Mouse (Mus musculus): Measurements from ENCODE around the gene Ctsa.
"Not testable (repeated sequence)": the region's sequence is repeated elsewhere in the genome, so short reads cannot be mapped to it uniquely, and the experiment has no call there.

The Ctsa gene

GRCm38 (mm10) chr2:164877376-164878215, 44.9 kb downstream of the Ctsa start:
- not testable (repeated sequence) for DNase-seq (ENCODE audit: low read depth, low spot score)

- peak; percentile 67 for DNase-seq (ENCODE audit: low read depth, low spot score)
These were observed 46.0 kb downstream of the Ctsa start for GRCm38 (mm10) chr2:164878509-164879227.

- DNase-seq (ENCODE audit: low read depth, low spot score): peak; percentile 88
These were observed 46.5 kb downstream of the Ctsa start, which contains the start of gene Pcif1 for GRCm38 (mm10) chr2:164879228-164879567. Gene Pcif1 (plus strand): TSS chr2:164879304.

- peak; percentile 93 for DNase-seq (ENCODE audit: low read depth, low spot score)
These were observed 47.0 kb downstream of the Ctsa start for GRCm38 (mm10) chr2:164879568-164880277.

GRCm38 (mm10) chr2:164882619-164883018, 49.9 kb downstream of the Ctsa start:
- no peak for DNase-seq (ENCODE audit: low read depth, low spot score)

- no peak for DNase-seq (ENCODE audit: low read depth, low spot score)
These were observed 53.1 kb downstream of the Ctsa start for GRCm38 (mm10) chr2:164885788-164886187.

GRCm38 (mm10) chr2:164886617-164887016, 53.9 kb downstream of the Ctsa start:
- DNase-seq (ENCODE audit: low read depth, low spot score): no peak

DNA sequence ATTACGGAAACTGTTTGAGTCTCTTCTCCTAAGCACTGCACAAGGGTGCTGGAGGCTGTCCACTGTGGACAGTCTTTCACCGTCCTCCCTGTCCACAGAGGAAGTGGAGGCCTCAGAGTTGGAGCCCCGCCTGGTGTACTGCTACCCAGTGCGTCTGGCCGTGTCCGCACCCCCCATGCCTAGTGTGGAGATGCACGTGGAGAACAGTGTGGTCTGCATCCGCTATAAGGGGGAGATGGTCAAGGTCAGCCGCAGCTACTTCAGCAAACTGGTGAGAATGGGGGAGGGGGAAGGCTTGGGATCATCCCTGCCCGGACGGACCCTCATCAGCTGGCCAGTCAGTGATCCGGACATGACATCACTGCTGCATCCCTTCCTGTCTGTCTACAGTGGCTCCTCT, 56.3 kb downstream of the Ctsa start:
- no peak for DNase-seq (ENCODE audit: low read depth, low spot score)

GRCm38 (mm10) chr2:164889960-164890359, 57.3 kb downstream of the Ctsa start:
- no peak for DNase-seq (ENCODE audit: low read depth, low spot score)

All from retina, postnatal 7 days (tissue).